Mouse (Mus musculus) liver, embryonic 14.5 days (tissue): Measurements from ENCODE around the gene Ubr4. TPM values are rescaled to one million over a fixed set of nuclear protein-coding genes. Genes with fewer than 3 reads are reported as not detected.

Source experiments
- ATAC-seq: fragments of 200-750 bp; cut with Nextera tagmentation; 2 replicates; pipeline ENCODE4 v1.8.0; 2017; ENCODE audit warnings: moderate number of reproducible peaks, mild to moderate bottlenecking, moderate library complexity; ENCODE audit not compliant: insufficient read depth
- DNase-seq, 3 experiments: peaks; one replicate each; pipeline ENCODE4 v3.0.0-alpha.2; 2012 to 2013; ENCODE audit warnings: low read depth in 3 of 3, low spot score in 3 of 3
- H3K27ac ChIP-seq: fragments of 300-500 bp; sonication (generic); 2 replicates; pipeline ENCODE4 v1.5.1; 2014; ENCODE audit warnings: moderate library complexity, mild to moderate bottlenecking, control low read depth, inconsistent platforms
- H3K27me3 ChIP-seq: fragments of 300-500 bp; sonication (generic); 2 replicates; pipeline ENCODE4 v1.6.1; 2014; ENCODE audit warnings: mild to moderate bottlenecking, low read length, moderate library complexity; ENCODE audit not compliant: control insufficient read depth, insufficient read depth
- H3K36me3 ChIP-seq: fragments of 300-500 bp; sonication (generic); replicated peaks from 2 replicates; pipeline ENCODE4 v1.6.1; 2014; ENCODE audit warnings: low read depth; ENCODE audit not compliant: control insufficient read depth, insufficient read depth
- H3K4me1 ChIP-seq, 2 experiments: fragments of 200-500 bp in 1 of 2; fragments of 300-500 bp in 1 of 2; sonication (generic) in 1 of 2; replicated peaks; 2 replicates each; pipeline ENCODE4 v1.6.1; 2012 to 2014; ENCODE audit warnings: antibody characterized with exemption in 1 of 2, inconsistent platforms in 1 of 2, low read length in 1 of 2; ENCODE audit not compliant: control insufficient read depth in 2 of 2, insufficient read depth in 2 of 2
- H3K4me2 ChIP-seq: fragments of 300-500 bp; sonication (generic); 2 replicates; pipeline ENCODE4 v1.6.1; 2014; ENCODE audit warnings: low read depth, mild to moderate bottlenecking, control low read depth, moderate library complexity
- H3K4me3 ChIP-seq, 2 experiments: fragments of 200-500 bp in 1 of 2; fragments of 300-500 bp in 1 of 2; sonication (generic) in 1 of 2; 2 replicates each; pipeline ENCODE4 v1.5.1; 2012 to 2014; ENCODE audit warnings: low read depth in 2 of 2, low read length in 2 of 2, mild to moderate bottlenecking in 2 of 2, control low read depth in 1 of 2, inconsistent platforms in 1 of 2, moderate library complexity in 1 of 2; ENCODE audit not compliant: insufficient read depth in 1 of 2
- H3K9ac ChIP-seq: fragments of 300-500 bp; sonication (generic); replicated peaks from 2 replicates; pipeline ENCODE4 v1.6.1; 2014; ENCODE audit warnings: mild to moderate bottlenecking, control low read depth, moderate library complexity
- H3K9me3 ChIP-seq: fragments of 300-500 bp; sonication (generic); 2 replicates; pipeline ENCODE4 v1.6.1; 2016; ENCODE audit warnings: low read length, mixed read lengths; ENCODE audit not compliant: control insufficient read depth
- CTCF ChIP-seq: IDR thresholded peaks from 2 replicates; pipeline ENCODE4 v1.5.1; 2016; ENCODE audit warnings: antibody characterized with exemption, low read depth, control low read depth
- EP300 ChIP-seq: IDR thresholded peaks from 2 replicates; pipeline ENCODE4 v1.6.1; 2016; ENCODE audit warnings: antibody characterized with exemption, low read depth
- WGBS: fragments of 180-500 bp; shearing (Covaris S2); extraction: QIAGEN DNeasy Blood & Tissue Kit; methylation state at CpG from one replicate; pipeline ENCODE4 v1.1.7; 2014; ENCODE audit not compliant: insufficient replicate concordance; 5-methylcytosine and 5-hydroxymethylcytosine counted together
- polyA plus RNA-seq, 2 experiments: library from polyadenylated mRNA; depleted of rRNA in 1 of 2; stranded (reverse) in 1 of 2; unstranded in 1 of 2; fragments of >200 nt; fragmentation: Nextera tagmentation in 1 of 2; extraction: Ambion mirVana in 1 of 2; gene quantifications; 2 replicates each; pipeline versions ENCODE4 v1.2.1 to v1.2.3; 2012 to 2014

Gene Ubr4
- polyA plus RNA-seq, 2 experiments = 34.0 to 55.5 TPM

DNA sequence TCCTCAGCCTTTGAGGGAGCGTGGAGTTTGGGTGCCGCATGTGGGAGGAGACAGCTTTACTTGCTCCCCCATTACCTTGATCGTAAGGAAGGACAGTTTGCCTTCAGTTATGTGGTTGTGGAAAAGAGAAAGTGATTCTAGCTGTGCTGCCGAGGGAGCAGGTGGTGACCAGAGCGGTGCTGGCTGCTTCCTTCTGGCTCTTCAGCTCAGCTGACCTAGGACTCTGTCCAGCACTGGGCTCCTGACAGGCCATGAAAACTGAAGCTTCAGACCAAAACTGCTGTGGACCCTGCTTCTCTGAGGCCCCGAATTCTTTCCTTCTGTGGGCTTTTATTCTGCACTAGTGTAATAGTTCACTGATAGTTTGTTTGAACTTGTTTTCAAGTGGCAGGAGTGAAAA lies 114.1 kb downstream of the Ubr4 start:
- no peak overlapping the region for H3K27ac ChIP-seq
- 81% methylated on average over 6 of the region's 6 CpGs for whole genome bisulfite sequencing
- H3K4me3 ChIP-seq = no peak overlapping the region
- no peak overlapping the region for H3K4me2 ChIP-seq
- H3K9me3 ChIP-seq = no peaks in the 10 kb centered on the region
- DNase-seq (no peak), ATAC-seq (no peak)
- H3K27me3 ChIP-seq = no peaks in the 10 kb centered on the region
- H3K4me1 ChIP-seq = no peaks in the 10 kb centered on the region
- TF ChIP-seq CTCF (no peak), EP300 (no peak)
- H3K36me3 ChIP-seq = peaks cover 96% of the 10 kb centered on the region
- H3K9ac ChIP-seq = no peak overlapping the region

DNA sequence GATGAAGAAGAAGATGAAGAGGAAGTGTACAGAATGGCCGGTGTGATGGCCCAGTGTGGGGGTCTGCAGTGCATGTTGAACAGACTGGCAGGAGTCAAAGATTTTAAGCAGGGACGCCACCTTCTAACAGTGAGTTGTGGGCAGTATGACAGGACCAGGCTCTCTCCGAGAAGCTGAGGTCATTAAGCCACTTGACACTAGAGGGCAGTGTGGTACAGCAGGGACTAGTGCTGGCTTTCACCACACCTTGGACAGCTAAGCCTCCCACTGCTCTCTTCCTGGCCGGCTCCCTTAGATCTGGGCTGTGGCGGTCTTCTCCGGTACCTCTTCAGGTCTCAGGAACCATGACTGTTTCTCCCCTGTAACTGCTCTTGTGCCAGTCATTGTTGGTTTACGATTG lies 117.8 kb downstream of the Ubr4 start:
- no peaks in the 10 kb centered on the region for H3K9me3 ChIP-seq
- H3K27me3 ChIP-seq = no peaks in the 10 kb centered on the region
- 60% methylated on average over 7 of the region's 7 CpGs for WGBS
- ATAC-seq (peak; percentile 44; the same call in 1 of the 2 replicates), DNase-seq (peak; percentile 39 to 45 (median 44))
- no peak overlapping the region for H3K4me3 ChIP-seq
- TF ChIP-seq CTCF (peak; percentile 90), EP300 (no peak)
- peaks cover 96% of the 10 kb centered on the region for H3K36me3 ChIP-seq
- no peak overlapping the region for H3K27ac ChIP-seq
- no peaks in the 10 kb centered on the region for H3K4me1 ChIP-seq
- no peak overlapping the region for H3K9ac ChIP-seq
- H3K4me2 ChIP-seq = no peak overlapping the region

DNA sequence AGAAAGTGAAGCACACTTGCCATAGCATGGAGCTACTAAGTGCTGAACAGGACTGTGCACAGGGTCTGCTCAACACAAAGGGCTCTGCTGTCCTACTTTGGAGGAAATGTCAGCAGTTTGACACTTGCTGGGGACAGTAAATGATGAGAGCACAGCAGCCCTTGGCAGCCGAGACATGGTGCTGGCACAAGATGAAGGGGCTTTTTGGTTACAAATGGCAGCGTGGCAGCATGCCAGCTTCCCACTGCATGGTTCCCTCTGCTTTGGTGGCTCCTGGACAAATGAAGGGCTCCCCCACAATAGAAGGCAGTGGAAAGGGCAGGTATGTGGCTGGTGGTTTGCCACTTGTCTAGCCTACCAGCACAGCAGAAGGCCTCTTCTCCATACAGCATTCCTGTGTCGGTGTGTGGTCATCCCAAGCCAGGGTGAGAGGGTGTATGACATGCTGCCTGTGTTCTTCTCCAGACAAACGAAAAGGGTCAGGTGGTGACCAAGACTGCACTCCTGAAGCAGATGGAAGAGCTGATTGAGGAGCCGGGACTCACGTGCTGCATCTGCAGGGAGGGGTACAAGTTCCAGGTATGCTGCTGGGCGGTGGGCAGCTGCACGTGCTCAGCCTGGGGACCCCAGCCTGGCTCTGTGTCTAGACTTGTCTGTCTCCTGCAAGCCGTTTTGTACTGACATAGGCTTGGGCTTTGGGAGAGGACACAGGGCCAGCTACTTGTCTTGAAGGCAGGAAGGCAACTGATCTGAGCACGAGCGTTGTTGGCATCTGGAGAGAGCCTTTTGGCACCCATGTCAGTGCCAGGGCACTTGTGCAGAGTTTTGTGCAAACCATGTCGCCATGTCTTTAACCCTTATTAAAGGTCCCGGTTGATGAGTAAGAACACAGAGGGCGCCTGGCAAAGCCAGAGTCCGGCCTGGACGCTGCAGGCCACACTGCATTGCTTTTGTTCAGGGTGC lies 124.5 kb downstream of the Ubr4 start:
- TF ChIP-seq EP300 (no peak), CTCF (no peak)
- no peak for ATAC-seq
- no peak for DNase-seq
- H3K27me3 ChIP-seq = no peaks in the 10 kb centered on the region
- no peak overlapping the region for H3K4me3 ChIP-seq
- H3K4me2 ChIP-seq = no peak overlapping the region
- H3K27ac ChIP-seq = no peak overlapping the region
- H3K36me3 ChIP-seq = peaks cover 94% of the 10 kb centered on the region
- WGBS = 88% methylated on average over 16 of the region's 16 CpGs
- H3K4me1 ChIP-seq = no peaks in the 10 kb centered on the region
- H3K9ac ChIP-seq = no peak overlapping the region
- H3K9me3 ChIP-seq = no peaks in the 10 kb centered on the region

DNA sequence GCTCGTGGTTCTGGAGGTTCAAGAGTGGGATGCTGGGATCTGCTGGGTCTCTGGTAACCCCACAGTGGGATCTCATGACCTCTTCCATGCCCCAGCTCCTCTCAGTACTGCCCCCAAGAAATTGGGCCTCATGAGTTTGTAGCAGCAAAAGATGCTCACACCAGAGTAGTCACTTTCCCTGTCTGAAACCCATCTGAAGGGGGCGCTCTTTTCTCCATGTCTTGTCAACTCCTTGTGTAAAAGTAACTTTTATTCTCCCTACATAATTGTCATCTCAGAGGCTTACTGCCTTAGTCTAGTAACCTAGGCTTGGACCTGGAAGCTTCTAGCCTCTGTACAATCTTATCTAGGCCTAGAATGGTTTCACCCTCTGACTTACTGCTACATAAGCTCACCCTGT lies 125.6 kb downstream of the Ubr4 start:
- ATAC-seq (no peak), DNase-seq (no peak)
- Histone ChIP-seq H3K27me3 (no peaks in the 10 kb centered on the region), H3K4me1 (no peaks in the 10 kb centered on the region), H3K4me2 (no peak overlapping the region), H3K9ac (no peak overlapping the region), H3K4me3 (no peak overlapping the region), H3K36me3 (peaks cover 94% of the 10 kb centered on the region), H3K27ac (no peak overlapping the region), H3K9me3 (no peaks in the 10 kb centered on the region)
- 73% methylated on average over 2 of the region's 2 CpGs for WGBS
- TF ChIP-seq EP300 (no peak), CTCF (no peak)

DNA sequence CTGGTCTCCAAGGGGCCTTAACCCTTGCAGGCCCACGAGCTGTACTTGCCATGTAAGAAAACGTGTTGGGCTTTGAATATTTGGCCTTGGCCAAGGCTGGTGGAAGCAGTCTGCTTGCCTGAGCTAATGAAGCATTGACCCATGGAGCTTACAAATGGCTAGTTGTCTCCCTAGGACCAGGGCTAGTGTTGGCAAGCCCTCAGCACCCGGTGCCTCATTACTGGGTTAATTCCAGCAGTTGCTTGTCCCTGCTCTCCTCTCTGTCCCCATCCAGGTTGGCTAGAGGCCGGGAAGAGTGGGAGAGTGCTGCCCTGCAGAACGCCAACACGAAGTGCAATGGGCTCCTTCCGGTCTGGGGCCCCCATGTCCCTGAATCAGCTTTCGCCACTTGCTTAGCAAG lies 126.8 kb downstream of the Ubr4 start:
- no peaks in the 10 kb centered on the region for H3K27me3 ChIP-seq
- H3K4me3 ChIP-seq = no peak overlapping the region
- no peak for ATAC-seq
- H3K9ac ChIP-seq = no peak overlapping the region
- no peak overlapping the region for H3K27ac ChIP-seq
- 87% methylated on average over 8 of the region's 8 CpGs for WGBS
- DNase-seq = no peak
- no peak for TF ChIP-seq EP300
- TF ChIP-seq CTCF = no peak
- H3K4me1 ChIP-seq = no peaks in the 10 kb centered on the region
- peaks cover 93% of the 10 kb centered on the region for H3K36me3 ChIP-seq
- H3K4me2 ChIP-seq = no peak overlapping the region
- H3K9me3 ChIP-seq = no peaks in the 10 kb centered on the region
